Mouse (Mus musculus): ENCODE results near the gene Tirap.

Gene Tirap

GRCm38 (mm10) chr9:35199772-35200471, at the start of gene Tirap, which contains the start of gene Srpr:
Gene Tirap, minus strand, starts transcription at chr9:35200291.
Gene Srpr, plus strand, starts transcription at chr9:35200175.
- DNase-seq (ENCODE audit: low read depth in 1 of 2, low spot score in 2 of 2) = peak; percentile 56 to 85

- DNase-seq (ENCODE audit: low read depth in 1 of 2, low spot score in 2 of 2) = no peak
Observed at GRCm38 (mm10) chr9:35249476-35249875, 49.4 kb upstream of the Tirap start.

- no peak for DNase-seq (ENCODE audit: low read depth in 1 of 2, low spot score in 2 of 2)
Observed at GRCm38 (mm10) chr9:35247405-35247804, 47.3 kb upstream of the Tirap start.

GRCm38 (mm10) chr9:35239734-35240133, 39.6 kb upstream of the Tirap start:
- DNase-seq (ENCODE audit: low read depth in 1 of 2, low spot score in 2 of 2) = no peak

GRCm38 (mm10) chr9:35238915-35239571, 39.0 kb upstream of the Tirap start:
- DNase-seq (ENCODE audit: low read depth in 1 of 2, low spot score in 2 of 2) = no peak

GRCm38 (mm10) chr9:35238371-35238770, 38.3 kb upstream of the Tirap start:
- no peak for DNase-seq (ENCODE audit: low read depth in 1 of 2, low spot score in 2 of 2)

DNA sequence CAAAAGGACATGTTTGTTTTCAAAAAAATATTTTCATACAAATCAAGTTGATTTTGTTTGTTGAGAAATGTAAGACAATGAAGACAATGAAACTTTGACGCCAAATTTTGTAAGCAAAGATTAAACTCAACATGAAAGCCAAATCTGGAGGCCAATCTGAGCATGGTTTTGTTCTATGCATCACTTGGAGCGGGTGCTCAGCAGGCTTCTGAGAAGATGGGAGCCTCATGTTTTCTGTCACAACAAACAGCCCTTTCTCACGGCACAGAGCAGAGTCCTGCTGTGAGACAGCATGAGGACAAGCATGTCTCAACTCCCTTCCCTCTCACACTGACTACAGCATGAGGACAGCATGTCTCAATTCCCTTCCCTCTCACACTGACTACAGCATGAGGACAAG, 35.9 kb upstream of the Tirap start:
- no peak for DNase-seq (ENCODE audit: low read depth in 1 of 2, low spot score in 2 of 2)

- no peak for DNase-seq (ENCODE audit: low read depth in 1 of 2, low spot score in 2 of 2)
Observed at GRCm38 (mm10) chr9:35228671-35229070, 28.6 kb upstream of the Tirap start.

DNA sequence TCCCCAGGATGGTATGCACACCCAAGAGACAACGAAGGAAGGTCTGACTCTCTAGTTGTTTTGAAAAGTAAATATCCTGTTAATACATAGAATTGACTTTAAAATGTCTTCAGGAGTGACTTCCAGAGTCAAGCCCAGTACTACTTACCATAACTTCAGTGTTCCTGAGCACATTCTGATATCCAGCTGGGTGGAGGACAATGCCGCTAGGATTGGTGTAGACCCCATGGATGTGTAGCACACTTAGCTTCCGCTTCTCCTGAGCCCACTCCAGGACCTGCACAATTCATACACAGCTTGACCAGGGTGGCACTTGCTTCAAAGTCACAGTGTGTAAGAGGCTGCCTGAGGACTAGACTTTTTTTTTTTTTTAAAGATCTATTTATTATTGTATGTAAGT, 23.4 kb upstream of the Tirap start:
- DNase-seq (ENCODE audit: low read depth in 1 of 2, low spot score in 2 of 2) = no peak

- no peak for DNase-seq (ENCODE audit: low read depth in 1 of 2, low spot score in 2 of 2)
Observed at GRCm38 (mm10) chr9:35217963-35218362, 17.9 kb upstream of the Tirap start.

DNA sequence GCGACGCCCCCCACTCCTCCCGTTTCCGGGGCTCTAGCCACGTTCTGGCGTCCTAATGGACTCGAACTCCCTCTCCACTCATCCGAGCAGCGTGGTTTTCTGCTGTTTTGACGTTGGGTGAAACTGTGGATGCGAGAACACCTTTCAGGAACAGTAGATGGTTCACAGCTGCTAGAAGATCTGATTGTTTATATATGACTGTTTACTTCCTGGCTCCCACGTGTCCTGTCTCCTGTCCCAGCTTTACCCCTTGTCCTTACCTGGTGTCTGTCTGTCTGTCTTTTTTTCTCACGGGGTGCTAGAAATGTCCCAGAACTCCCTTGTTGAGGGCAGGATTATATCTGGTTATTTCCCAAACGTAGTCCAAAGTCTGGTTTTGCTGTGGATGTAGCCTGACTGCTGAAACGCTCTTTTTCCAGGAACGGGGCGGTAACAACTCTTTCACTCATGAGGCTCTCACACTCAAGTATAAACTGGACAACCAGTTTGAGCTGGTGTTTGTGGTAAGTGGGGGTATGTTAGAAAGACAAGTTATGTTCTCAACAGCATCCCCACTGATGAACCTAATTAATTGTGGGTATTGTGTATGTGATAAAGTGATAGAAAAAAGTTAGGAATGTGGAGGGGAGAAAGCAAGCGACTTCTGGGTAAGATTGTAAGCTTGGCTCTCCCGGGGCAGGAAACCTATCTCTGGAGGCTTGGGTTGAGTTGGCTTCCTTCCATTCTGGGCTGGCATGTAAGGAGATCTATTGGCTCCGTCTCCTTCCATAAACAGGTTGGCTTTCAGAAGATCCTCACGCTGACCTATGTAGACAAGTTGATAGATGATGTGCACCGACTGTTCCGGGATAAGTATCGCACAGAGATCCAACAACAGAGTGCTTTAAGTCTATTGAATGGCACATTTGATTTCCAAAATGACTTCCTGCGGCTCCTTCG, 11.8 kb upstream of the Tirap start:
- no peak for DNase-seq (ENCODE audit: low read depth in 1 of 2, low spot score in 2 of 2)

DNA sequence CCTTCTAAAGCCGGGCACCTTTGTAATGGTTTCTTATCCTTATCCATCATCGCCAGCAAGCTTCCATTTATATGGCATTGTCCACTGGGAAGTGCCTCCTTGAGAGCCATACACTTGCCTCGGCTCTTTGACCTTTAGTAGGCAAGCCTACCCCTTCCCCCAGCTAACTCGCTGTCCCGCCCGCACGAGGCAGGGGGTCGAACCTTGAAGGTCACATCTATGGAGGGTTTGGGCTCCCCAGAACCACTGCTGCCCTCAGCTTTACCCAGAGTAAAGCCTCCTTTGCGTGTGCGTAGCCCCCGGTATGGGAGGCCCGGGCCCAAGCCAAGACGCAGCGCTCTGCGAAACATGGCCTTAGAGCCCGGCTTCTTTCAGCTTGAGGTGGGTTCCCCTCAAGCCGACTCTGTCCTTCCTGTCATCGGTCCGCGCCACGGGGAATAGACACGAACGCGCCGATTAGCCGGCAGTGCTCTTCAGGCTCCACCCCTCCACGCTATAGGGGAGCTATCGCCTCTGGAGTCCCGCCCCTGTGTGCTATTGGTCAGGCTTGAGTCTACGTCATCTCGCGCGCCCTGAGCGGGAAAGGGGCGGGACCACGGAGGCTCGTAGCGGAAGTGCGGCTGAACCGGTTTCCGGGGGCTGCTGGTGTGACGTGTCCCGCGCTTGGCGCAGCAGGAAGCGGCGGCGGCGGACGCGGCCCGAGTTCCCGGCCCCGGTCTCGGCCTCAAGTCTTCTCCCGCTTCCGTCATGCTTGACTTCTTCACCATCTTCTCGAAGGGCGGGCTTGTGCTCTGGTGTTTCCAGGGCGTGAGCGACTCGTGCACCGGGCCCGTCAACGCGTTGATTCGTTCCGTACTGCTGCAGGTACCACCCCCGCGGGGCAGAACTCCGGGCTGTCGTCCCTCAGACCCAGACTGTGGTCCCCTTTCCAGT, 10.7 kb upstream of the Tirap start, which contains the start of gene Foxred1:
Gene Foxred1 (minus strand): TSS at position 514 of the 933 bp plus-strand sequence.
- DNase-seq (ENCODE audit: low read depth in 1 of 2, low spot score in 2 of 2) = peak; percentile 98 to 99

- no peak for DNase-seq (ENCODE audit: low read depth in 1 of 2, low spot score in 2 of 2)
Observed at GRCm38 (mm10) chr9:35204421-35204820, 4.3 kb upstream of the Tirap start.

DNA sequence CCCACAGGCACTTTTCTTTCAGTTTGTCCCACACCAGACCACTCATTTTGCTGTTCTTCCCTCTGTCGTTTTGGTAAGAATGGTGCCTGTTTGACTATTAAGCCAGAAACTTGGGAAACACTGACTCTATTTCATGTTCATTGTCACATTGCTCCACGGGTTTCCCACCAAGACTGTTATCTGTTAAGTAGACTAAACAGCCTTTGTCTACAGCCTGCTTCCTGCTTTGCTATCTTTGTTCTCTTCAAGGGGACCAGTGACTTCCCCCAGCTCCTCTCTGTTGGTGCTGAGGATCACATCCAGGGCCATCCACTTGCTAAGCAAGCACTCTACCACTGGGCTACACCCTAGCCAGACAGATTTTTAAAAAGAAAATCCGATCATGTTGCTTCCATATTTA, 3.4 kb upstream of the Tirap start:
- no peak for DNase-seq (ENCODE audit: low read depth in 1 of 2, low spot score in 2 of 2)

DNA sequence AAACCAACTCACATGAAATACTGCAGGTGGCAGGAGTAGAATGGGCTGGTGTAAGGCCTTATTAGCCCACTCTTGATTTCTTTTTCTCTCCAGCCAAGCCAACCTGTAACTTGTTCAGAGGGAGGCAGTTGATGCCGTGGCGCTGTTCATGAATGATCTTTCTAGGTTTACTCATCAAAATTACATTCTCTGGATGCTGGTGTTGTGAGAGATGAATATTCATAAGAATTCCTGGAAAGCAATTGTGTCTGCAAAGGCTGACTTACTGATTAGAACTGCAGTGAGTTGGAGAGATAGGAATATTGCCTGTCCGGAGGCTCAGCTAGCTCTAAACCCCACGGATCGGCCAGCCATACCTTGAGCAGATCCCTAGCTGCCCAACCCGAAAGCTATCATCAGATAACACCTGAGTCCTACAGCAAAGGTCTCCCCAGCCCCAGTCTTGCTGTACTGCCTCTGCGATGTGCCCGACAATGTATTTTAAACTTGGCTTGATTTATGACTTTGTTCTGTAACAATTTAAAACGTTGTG, 504 bp upstream of the Tirap start:
- DNase-seq (ENCODE audit: low read depth in 1 of 2, low spot score in 2 of 2) = no peak

GRCm38 (mm10) chr9:35198945-35199771, 933 bp downstream of the Tirap start:
- peak in 1 of 2 experiments; percentile 7 for DNase-seq (ENCODE audit: low read depth in 1 of 2, low spot score in 2 of 2)

DNA sequence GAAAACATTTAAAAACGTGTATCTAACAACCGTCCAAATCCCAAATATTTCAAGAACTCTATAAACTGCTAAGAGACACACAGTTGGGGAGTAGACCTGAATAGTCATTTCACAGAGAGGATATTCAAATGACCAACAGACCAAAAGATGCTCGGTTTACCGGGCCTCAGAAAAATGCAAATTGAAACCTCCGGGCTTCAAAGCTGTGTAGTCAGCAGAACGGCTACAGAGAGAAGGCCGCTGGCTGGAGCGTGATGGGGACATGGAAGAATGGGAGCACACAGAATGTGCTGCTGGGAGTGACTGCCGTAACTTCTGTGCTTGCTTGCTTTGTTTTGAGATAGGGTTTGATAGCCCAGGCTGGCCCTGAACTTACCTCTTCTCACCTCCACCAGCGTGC, 1.7 kb downstream of the Tirap start:
- DNase-seq (ENCODE audit: low read depth in 1 of 2, low spot score in 2 of 2) = no peak

DNA sequence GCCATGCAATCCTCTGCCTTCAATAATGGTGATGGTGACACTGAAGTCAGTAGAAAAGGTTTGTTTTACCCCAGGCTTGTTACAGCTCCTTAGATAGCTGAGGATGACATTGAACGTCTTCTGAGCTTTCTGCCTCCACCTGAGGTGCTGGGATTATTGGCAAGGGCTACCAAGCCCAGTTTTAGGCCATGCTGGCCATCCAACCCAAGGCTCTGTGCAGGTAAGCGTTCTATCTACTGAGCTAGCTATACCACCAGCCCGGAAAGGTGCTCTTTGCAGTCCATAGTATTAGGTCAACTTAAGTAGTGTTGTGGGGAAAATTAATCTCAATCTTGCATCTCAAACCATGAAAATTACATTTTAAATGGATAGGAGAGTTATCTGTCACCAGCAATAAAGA, 2.5 kb downstream of the Tirap start:
- DNase-seq (ENCODE audit: low read depth in 1 of 2, low spot score in 2 of 2) = no peak

DNA sequence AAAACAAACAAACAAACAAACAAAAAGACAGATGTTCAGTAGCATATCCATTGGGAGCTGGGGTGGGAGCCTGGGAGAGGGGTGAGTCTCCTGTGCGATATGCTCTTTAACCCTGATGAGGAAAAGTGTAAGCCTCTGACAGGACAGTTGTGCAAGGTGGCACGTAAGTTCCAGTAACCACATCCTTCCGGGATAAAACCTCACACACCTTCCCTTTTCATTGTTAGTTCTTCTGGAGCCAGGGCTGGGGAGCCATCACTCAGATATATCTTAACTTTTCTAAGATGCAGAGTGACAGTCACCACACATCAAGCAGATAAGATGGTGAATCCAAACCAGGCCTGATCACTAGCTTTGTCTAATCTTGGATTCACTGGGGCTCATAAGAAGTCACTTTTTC, 6.0 kb downstream of the Tirap start:
- no peak for DNase-seq (ENCODE audit: low read depth in 1 of 2, low spot score in 2 of 2)
